Mouse (Mus musculus) hindbrain, embryonic 16.5 days (tissue): ENCODE results near the gene Rer1. TPM values are rescaled to one million over a fixed set of nuclear protein-coding genes. Genes with fewer than 3 reads are reported as not detected.

Experiments used
- polyA plus RNA-seq: library from polyadenylated mRNA; unstranded; fragments of >200 nt; fragmentation: Nextera tagmentation; extraction: Ambion mirVana; gene quantifications from 2 replicates; pipeline ENCODE4 v1.2.1, GENCODE M21; 2015

The Rer1 gene
- polyA plus RNA-seq, 1 experiment from 2014 or later: 131 TPM

Other genes starting within 250 kb of the Rer1 start
- 2.0 and 2.3 TPM in 2 replicates for gene Ttc34, start 248.9 kb downstream of the Rer1 start, polyA plus RNA-seq
- 0.70 and 0.93 TPM in 2 replicates for gene Mmel1, start 216.8 kb downstream of the Rer1 start, polyA plus RNA-seq
- 67.8 and 80.1 TPM in 2 replicates for gene Fam213b, start 187.2 kb downstream of the Rer1 start, polyA plus RNA-seq
- 0.23 and 0.27 TPM in 2 replicates for gene Tnfrsf14, start 157.8 kb downstream of the Rer1 start, polyA plus RNA-seq
- 146 and 167 TPM in 2 replicates for gene Hes5, start 125.5 kb downstream of the Rer1 start, polyA plus RNA-seq
- gene Pank4, start 122.3 kb downstream of the Rer1 start, polyA plus RNA-seq: 37.8 and 39.5 TPM in 2 replicates
- 17.0 and 19.5 TPM in 2 replicates for gene Plch2, start 29.6 kb downstream of the Rer1 start, polyA plus RNA-seq
- gene Pex10, start 19.4 kb downstream of the Rer1 start, polyA plus RNA-seq: 20.6 and 21.1 TPM in 2 replicates
- gene Morn1, start 195 bp upstream of the Rer1 start, polyA plus RNA-seq: 7.5 and 9.5 TPM in 2 replicates
- gene Ski, start 136.2 kb upstream of the Rer1 start, polyA plus RNA-seq: 11.1 TPM in 2 replicates
- 72.1 and 72.5 TPM in 2 replicates for gene Faap20, start 163.4 kb upstream of the Rer1 start, polyA plus RNA-seq